Mouse (Mus musculus): ENCODE measurements around the gene Dmgdh.

Dmgdh gene

GRCm38 (mm10) chr13:93674131-93674561, at the start of gene Dmgdh, which contains the start of gene Bhmt2:
Gene Dmgdh (plus strand): TSS chr13:93674433.
Gene Bhmt2 (minus strand): TSS chr13:93674302.
- POLR2A ChIA-PET: interaction anchor here in 3 of 4 experiments (0.6 to 1.2 kb wide), 5 partner anchors 11 to 37 kb away, joined by 3 to 5 read pairs (median 3); partner anchors contain the start of gene Bhmt (in 1 of the 3)
- CTCF ChIA-PET: no interaction called here

- POLR2A ChIA-PET: interaction anchor here in 2 of 4 experiments (0.6 to 0.7 kb wide), 2 partner anchors 8 to 19 kb away, joined by 3 read pairs; no protein-coding TSS in a partner anchor
- CTCF ChIA-PET: interaction anchor here in 2 of 4 experiments (0.7 to 1.1 kb wide), 2 partner anchors 16 to 773 kb away, joined by 3 read pairs; no protein-coding TSS in a partner anchor
These were observed 45.4 kb upstream of the Dmgdh start for GRCm38 (mm10) chr13:93628861-93629260.

DNA sequence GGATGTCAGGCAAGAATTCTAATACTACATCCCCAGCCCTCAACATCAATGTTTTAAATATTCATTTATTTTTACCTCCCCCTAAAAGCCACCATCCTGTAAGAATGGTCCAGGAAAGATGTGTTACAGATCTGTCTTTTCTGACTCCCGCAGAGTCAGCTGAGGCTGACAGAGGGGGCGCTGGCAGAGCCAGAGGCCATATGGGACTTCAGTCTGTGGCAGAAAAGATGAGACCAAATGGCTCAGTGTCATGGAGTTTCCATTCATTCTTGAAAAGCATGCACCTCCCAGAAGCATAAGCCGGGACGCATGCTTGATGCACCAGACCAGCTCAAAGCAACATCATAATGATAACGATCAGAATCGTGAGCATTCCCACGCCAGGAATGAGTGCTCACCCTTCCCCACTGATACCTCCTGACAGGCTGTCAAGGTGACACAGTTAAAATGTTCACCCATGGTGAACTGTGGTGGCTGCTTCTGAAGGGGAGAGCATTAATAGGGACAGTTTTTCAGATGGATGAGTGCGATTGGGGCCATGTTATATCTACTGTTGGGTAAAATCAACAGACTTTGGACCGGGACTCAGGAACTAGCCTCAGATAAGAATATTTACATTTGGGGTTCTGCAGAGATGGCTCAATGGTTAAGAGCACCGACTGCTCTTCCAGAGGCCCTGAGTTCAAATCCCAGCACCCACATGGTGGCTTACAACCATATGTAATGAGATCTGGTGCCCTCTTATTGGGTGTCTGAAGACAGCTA, 43.1 kb upstream of the Dmgdh start:
- ChIA-PET CTCF (no interaction called here), POLR2A (interaction anchor here (0.6 to 1.0 kb wide), 6 partner anchors 15 to 890 kb away, joined by 3 to 6 read pairs (median 3); no protein-coding TSS in a partner anchor)

GRCm38 (mm10) chr13:93632927-93633326, 41.3 kb upstream of the Dmgdh start:
- ChIA-PET CTCF (interaction anchor here in 1 of 4 experiments (1.1 kb wide), 1 partner anchor 20 kb away, joined by 4 read pairs; no protein-coding TSS in a partner anchor), POLR2A (interaction anchor here in 1 of 4 experiments (0.9 kb wide), 1 partner anchor 10 kb away, joined by 3 read pairs; no protein-coding TSS in a partner anchor)

GRCm38 (mm10) chr13:93636561-93636960, 37.7 kb upstream of the Dmgdh start:
- ChIA-PET POLR2A (interaction anchor here in 2 of 4 experiments (1.0 to 1.1 kb wide), 2 partner anchors 12 to 37 kb away, joined by 3 read pairs; partner anchors contain the start of genes Bhmt2 (in 1 of the 2) and Dmgdh (in 1 of the 2)), CTCF (no interaction called here)

DNA sequence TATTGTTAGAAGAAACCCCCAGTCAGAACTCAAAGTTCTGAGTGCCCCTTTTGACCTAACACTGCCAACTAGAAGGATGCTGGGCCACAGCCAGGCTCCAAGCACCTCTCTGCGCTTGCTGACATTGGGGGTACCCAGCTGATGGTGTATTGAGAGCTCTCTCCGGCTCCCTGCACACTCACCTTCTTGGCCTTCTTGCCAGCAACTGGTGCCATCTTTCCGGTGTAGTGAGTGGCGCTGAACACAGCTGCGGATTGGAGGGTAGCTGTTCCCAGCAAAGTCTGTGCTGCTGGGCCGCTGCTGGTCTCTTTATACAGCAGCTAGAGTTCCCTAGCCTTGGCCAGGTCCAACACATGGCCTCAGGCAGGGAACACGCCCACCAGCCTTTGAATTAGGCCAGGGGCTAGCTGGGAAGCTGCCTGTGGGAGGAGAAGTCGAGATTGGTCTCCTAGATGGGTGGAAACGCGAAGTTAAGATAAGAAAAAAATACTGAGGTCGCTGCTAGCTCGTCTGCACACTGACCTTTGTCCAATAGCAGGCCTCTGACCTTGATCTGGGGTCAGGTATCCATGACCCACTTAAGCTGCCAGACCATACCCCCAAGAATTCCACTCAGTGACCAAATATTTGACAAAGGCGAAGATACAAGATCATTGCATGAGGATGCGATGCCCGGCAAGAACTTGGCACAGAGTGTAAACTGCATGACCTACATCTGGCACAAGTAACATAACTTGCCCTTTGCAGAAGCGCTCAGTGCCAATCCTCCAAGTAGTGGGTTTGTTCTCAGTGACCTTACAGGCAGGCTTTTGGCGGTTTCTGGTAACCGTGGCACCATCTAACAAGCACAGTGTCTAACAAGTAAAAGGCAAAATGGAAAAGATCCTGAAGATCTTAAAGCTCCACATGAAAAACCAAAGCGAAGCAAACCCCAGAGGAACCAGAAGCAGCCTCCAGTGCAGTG, 36.7 kb upstream of the Dmgdh start, which contains the start of gene Bhmt:
Bhmt (minus strand) TSS at position 680 of the 964 bp plus-strand sequence.
- ChIA-PET CTCF (no interaction called here), POLR2A (interaction anchor here in 2 of 4 experiments (0.7 to 1.1 kb wide), 4 partner anchors 11 to 446 kb away, joined by 3 read pairs; partner anchors contain the start of genes Bhmt2 (in 1 of the 2) and Dmgdh (in 1 of the 2))

- ChIA-PET POLR2A (no interaction called here), CTCF (no interaction called here)
These were observed 34.6 kb upstream of the Dmgdh start for GRCm38 (mm10) chr13:93639636-93640035.

GRCm38 (mm10) chr13:93648387-93649130, 25.7 kb upstream of the Dmgdh start:
- ChIA-PET CTCF (interaction anchor here in 2 of 4 experiments (0.6 to 0.7 kb wide), 3 partner anchors 33 to 1128 kb away, joined by 3 to 4 read pairs (median 4); no protein-coding TSS in a partner anchor), POLR2A (interaction anchor here (0.5 to 1.4 kb wide), 8 partner anchors 11 to 660 kb away, joined by 3 to 4 read pairs (median 3); partner anchors contain the start of gene Bhmt (in 1 of the 4))

- ChIA-PET CTCF (no interaction called here), POLR2A (interaction anchor here in 1 of 4 experiments (0.6 to 1.0 kb wide), 4 partner anchors 9 to 1247 kb away, joined by 3 read pairs; no protein-coding TSS in a partner anchor)
These were observed 20.9 kb upstream of the Dmgdh start for GRCm38 (mm10) chr13:93653382-93653781.

- CTCF ChIA-PET: no interaction called here
- POLR2A ChIA-PET: interaction anchor here in 3 of 4 experiments (0.7 to 1.1 kb wide), 3 partner anchors 52 to 231 kb away, joined by 3 read pairs; no protein-coding TSS in a partner anchor
These were observed 16.3 kb upstream of the Dmgdh start for GRCm38 (mm10) chr13:93657941-93658340.

DNA sequence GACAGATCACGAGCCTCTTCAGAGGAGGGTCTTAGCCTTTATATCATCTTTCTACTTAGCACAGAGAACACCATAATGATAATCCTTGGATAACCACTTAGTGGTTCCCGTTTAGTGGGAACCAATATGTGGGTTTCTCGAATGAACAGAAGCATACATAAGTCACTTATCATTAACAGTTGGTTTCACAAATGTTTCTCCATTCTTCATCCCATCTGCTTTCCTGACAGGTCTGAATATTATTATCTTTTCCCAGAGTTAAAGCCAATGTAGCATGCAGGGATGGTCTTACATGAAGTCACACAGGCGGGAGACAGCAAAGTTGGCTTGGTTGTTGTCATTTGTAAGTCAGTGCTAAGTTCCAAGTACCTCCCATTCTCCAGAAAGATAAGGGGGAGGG, 6.6 kb upstream of the Dmgdh start:
- CTCF ChIA-PET: no interaction called here
- POLR2A ChIA-PET: no interaction called here

DNA sequence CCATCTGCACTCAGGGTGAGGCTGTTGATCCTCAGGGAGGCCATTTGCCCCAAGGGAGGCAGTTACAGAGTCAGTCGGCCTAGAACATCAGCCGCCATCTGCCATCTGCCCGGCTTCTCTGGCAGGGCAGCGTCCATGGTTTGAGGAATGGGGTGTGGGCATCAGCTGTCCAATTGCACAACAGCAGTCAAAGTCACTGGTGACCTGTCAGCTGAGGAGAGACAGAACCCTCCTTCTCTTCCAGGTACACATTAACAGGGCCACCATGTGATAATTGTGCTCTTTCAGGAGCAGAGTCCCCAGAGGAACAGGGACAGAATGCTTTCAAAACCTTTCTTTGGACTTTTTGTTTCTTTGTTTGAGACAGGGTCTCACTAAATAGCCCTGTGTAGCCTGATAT, 1.9 kb upstream of the Dmgdh start:
- ChIA-PET CTCF (no interaction called here), POLR2A (no interaction called here)

DNA sequence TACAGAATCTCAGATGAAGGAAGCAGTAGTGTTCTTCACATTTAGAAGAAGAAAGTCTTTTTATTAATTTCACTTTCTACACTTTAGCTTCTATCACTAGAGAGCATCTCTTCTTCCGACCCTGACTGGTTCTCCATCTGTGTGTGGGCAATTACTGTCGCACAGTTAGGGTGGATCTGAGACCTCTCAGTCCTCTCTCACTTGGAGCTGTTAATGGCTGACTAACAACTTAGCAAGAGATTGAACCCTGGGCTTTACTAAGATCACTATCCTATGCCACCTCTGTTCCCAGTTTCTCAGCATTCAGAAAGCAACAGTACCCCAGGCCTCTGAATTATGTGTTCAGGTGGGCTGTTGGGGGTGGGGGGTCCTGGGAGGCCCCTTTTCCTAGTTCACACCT, 937 bp upstream of the Dmgdh start:
- POLR2A ChIA-PET: interaction anchor here in 2 of 4 experiments (0.6 to 1.0 kb wide), 3 partner anchors 15 to 36 kb away, joined by 3 to 4 read pairs (median 3); partner anchors contain the start of gene Bhmt (in 1 of the 2)
- CTCF ChIA-PET: no interaction called here

DNA sequence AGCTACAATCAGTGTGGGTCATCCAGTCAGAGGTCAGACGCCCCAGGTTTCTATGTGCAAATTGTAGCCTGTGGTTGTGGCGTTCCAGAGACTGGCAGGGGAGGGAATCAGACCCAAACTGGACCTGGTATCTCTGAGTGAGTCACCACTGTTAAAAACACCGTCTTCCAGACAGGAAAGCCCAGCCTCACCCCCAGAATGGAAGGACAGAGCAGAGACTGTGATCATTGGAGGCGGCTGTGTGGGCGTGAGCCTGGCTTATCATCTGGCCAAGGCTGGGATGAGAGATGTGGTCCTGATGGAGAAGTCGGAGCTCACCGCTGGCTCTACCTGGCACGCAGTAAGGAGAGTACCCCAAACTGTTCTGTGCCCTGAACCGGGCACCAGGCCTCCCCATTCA, 2.6 kb downstream of the Dmgdh start:
- POLR2A ChIA-PET: no interaction called here
- CTCF ChIA-PET: interaction anchor here in 2 of 4 experiments (1.0 kb wide), 2 partner anchors 64 to 289 kb away, joined by 3 read pairs; no protein-coding TSS in a partner anchor

DNA sequence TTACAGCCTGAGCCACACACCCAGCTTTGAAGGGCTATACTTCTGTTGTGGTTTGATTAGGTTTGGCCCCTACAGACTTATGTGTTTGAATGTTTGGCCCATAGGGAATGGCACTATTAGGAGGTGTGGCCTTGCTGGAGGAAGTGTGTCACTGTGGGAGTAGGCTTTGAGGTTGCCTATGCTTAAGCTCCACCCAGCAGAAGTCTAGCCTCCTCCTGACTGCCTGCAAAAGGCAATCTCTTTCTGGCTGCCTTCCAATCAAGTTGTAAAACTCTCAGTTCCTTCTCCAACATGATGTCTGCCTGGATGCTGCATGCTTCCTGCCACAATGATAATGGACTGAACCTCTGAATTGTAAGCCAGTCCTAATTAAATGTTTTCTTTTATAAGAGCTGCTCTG, 9.1 kb downstream of the Dmgdh start:
- POLR2A ChIA-PET: interaction anchor here in 1 of 4 experiments (0.7 kb wide), 1 partner anchor 293 kb away, joined by 3 read pairs; no protein-coding TSS in a partner anchor
- CTCF ChIA-PET: no interaction called here

DNA sequence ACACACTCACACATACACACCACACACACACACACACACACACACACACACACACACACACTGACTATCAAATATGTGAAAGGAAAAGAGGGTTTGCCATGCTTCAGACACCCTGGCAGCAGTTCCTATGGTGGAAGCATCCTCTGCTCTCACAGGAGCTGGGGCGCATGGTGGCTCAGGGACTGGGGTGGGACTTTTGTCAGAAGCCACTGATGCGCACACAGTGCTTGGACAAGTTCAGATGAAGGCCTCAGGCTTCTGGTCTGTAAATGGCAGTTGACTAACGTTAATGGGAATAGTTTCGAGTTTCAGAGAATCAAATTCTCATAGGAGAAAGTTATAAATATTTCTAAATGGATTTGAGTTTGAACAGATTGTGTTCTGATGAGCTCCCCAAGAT, 11.0 kb downstream of the Dmgdh start:
- ChIA-PET POLR2A (no interaction called here), CTCF (no interaction called here)

DNA sequence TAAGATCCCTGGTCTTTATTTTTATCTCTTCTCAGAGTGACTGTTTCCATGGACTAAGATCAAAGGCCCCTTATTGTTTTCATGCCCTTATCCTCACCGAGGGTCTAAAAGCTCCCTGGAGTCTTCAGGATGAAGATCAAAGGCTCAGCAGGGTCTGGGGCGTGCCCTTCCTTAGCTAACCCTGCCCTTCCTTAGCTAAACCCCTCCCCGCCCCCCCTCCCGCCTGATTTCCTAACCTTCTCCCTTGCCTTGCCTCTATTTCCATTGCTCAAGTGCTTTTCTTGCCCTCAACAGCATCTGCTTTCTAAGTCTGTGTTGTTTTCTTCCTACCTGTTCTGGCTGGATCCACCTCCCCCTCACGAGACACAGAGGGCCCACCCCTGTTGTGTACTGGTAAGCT, 13.1 kb downstream of the Dmgdh start:
- POLR2A ChIA-PET: interaction anchor here (0.6 to 1.5 kb wide), 13 partner anchors 9 to 384 kb away, joined by 3 to 5 read pairs (median 3); partner anchors contain the start of genes Bhmt2 (in 2 of the 4) and Dmgdh (in 2 of the 4)

GRCm38 (mm10) chr13:93689566-93689965, 15.3 kb downstream of the Dmgdh start:
- ChIA-PET POLR2A (no interaction called here), CTCF (no interaction called here)

More for the DNA sequence above, 13.1 kb downstream of the Dmgdh start:
- CTCF ChIA-PET: interaction anchor here in 1 of 4 experiments (0.6 to 1.3 kb wide), 2 partner anchors 72 to 298 kb away, joined by 3 read pairs; no protein-coding TSS in a partner anchor
